8 mouse cellular contexts compared by ENCODE assay signal in the genomic region with DNA sequence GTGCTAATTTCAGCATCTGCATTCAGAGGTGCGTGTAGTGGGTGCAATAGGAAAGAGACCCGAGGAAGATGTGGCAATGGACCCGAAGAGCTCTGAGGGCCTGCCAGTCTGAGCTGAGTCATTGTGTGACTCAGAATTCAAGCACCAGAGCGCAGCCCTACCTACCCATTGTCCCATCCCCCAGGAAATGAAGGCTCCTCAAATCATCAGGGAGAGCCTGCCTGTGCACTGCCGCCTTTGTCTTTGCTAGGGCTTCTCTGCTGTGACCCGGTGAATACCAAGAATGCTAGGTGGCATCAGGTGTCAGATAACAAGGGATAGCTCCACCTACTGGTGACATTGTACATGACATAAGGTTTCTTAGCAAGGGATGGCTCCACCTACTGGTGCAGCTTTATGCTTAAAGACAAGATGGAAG. TPM values are rescaled to one million over a fixed set of nuclear protein-coding genes. Genes with fewer than 3 reads are reported as not detected.
DNase-seq lines count a peak whose midpoint lies in the region; ATAC-seq and TF ChIP-seq lines count a peak whose summit lies in the region.

No protein-coding gene starts in this region.

- TF ChIP-seq CTCF in embryonic fibroblast, embryonic 13.5 days (IDR thresholded peaks at IDR 0.05; ENCODE audit: borderline replicate concordance, insufficient read depth, low read length), result peak; percentile 31; the same call in 1 of the 2 replicates

- peak overlapping the region; percentile 97; the same call in 1 of the 2 replicates for H3K9ac ChIP-seq in heart, embryonic 15.5 days
- peak overlapping the region; percentile 90; the same call in 1 of the 2 replicates for H3K9ac ChIP-seq in liver, embryonic 13.5 days
- H3K9ac ChIP-seq in stomach, embryonic 16.5 days (ENCODE audit: low read length), result no peak overlapping the region

- peak overlapping the region; percentile 72 for H3K4me2 ChIP-seq in heart, embryonic 15.5 days
- peak overlapping the region; percentile 98 for H3K4me2 ChIP-seq in liver, embryonic 13.5 days
- peak overlapping the region; percentile 89 for H3K4me2 ChIP-seq in stomach, embryonic 16.5 days (ENCODE audit: low read depth, low read length)

- DNase-seq in brain, adult 2 months (ENCODE audit: low read depth, low spot score), result peak; percentile 97
- DNase-seq in kidney, postnatal 10 days, result peak; percentile 79
- DNase-seq in liver, embryonic 13.5 days, result peak; percentile 77
- peak; percentile 85 to 88 for DNase-seq in natural killer cell, adult 2 months (ENCODE audit: low spot score in 2 of 2)

- TF ChIP-seq POLR2A in embryonic fibroblast, embryonic 13.5 days (IDR thresholded peaks at IDR 0.05; ENCODE audit: low read depth, low read length), result peak; percentile 47; the same call in 1 of the 2 replicates

- no peaks in the 10 kb centered on the region for H3K27me3 ChIP-seq in heart, embryonic 15.5 days
- no peaks in the 10 kb centered on the region for H3K27me3 ChIP-seq in liver, embryonic 13.5 days
- H3K27me3 ChIP-seq in stomach, embryonic 16.5 days (ENCODE audit: control insufficient read depth, insufficient read depth, low read length), result no peaks in the 10 kb centered on the region

- H3K36me3 ChIP-seq in heart, embryonic 15.5 days, result peaks cover 48% of the 10 kb centered on the region
- H3K36me3 ChIP-seq in liver, embryonic 13.5 days, result peaks cover 58% of the 10 kb centered on the region
- H3K36me3 ChIP-seq in stomach, embryonic 16.5 days (ENCODE audit: control insufficient read depth, insufficient read depth, low read length), result peaks cover 36% of the 10 kb centered on the region

- H3K4me1 ChIP-seq in embryonic fibroblast, embryonic 13.5 days (ENCODE audit: control insufficient read depth, insufficient read depth, low read length), result peaks cover 16% of the 10 kb centered on the region
- peaks cover 55% of the 10 kb centered on the region for H3K4me1 ChIP-seq in heart, embryonic 15.5 days (replicated peaks)
- peaks cover 70% of the 10 kb centered on the region for H3K4me1 ChIP-seq in liver, embryonic 13.5 days (replicated peaks)
- H3K4me1 ChIP-seq in stomach, embryonic 16.5 days (ENCODE audit: control insufficient read depth, insufficient read depth, low read length), result peaks cover 46% of the 10 kb centered on the region

- peak overlapping the region; percentile 89 for H3K27ac ChIP-seq in embryonic fibroblast, embryonic 13.5 days (ENCODE audit: insufficient read depth, low read length)
- H3K27ac ChIP-seq in heart, embryonic 15.5 days, result peak overlapping the region; percentile 98
- peak overlapping the region; percentile 87; the same call in 1 of the 2 replicates for H3K27ac ChIP-seq in liver, embryonic 13.5 days
- H3K27ac ChIP-seq in stomach, embryonic 16.5 days (ENCODE audit: low read length), result peak overlapping the region; percentile 46

- H3K9me3 ChIP-seq in heart, embryonic 15.5 days (replicated peaks), result no peaks in the 10 kb centered on the region
- H3K9me3 ChIP-seq in liver, embryonic 13.5 days (replicated peaks), result no peaks in the 10 kb centered on the region
- H3K9me3 ChIP-seq in stomach, embryonic 16.5 days (replicated peaks; ENCODE audit: control insufficient read depth, low read length), result no peaks in the 10 kb centered on the region

- WGBS in heart, embryonic 15.5 days, result 5% methylated on average over 6 of the region's 6 CpGs
- WGBS in liver, embryonic 13.5 days (ENCODE audit: insufficient replicate concordance), result 5% methylated on average over 6 of the region's 6 CpGs
- WGBS in stomach, embryonic 16.5 days, result 17% methylated on average over 6 of the region's 6 CpGs

- ATAC-seq in CD4-positive, CD25-positive, alpha-beta regulatory T cell, adult 4 months, result peak; percentile 63
- ATAC-seq in heart, embryonic 15.5 days (replicated peaks; ENCODE audit: insufficient number of reproducible peaks, insufficient read depth, low FRiP score, low read depth), result no peak
- no peak for ATAC-seq in liver, embryonic 13.5 days (ENCODE audit: low read depth)
- ATAC-seq in stomach, embryonic 16.5 days (ENCODE audit: insufficient read depth, low FRiP score), result no peak

- H3K4me3 ChIP-seq in embryonic fibroblast, embryonic 13.5 days (ENCODE audit: insufficient read depth, low read length), result peak overlapping the region; percentile 85
- H3K4me3 ChIP-seq in heart, embryonic 15.5 days, result peak overlapping the region; percentile 86
- H3K4me3 ChIP-seq in liver, embryonic 13.5 days (replicated peaks), result peak overlapping the region; percentile 90
- peak overlapping the region; percentile 15; the same call in 1 of the 2 replicates for H3K4me3 ChIP-seq in stomach, embryonic 16.5 days (replicated peaks; ENCODE audit: low read length)

RNA-seq across cellular contexts. Expression of gene Eno1, which starts 3.4 kb away (rescaled TPM):
- 1,000 to 10,000 TPM in 1 of 2 experiments, 100 to 1,000 TPM in 1; 733 to 1,178 TPM for polyA plus RNA-seq in CD4-positive, CD25-positive, alpha-beta regulatory T cell, adult 4 months (2017; shearing (Covaris generic))
- polyA plus RNA-seq in embryonic fibroblast, embryonic 13.5 days (2011; ENCODE audit: insufficient read length, low read depth, missing spikeins), result 672 and 858 TPM in 2 replicates
- polyA plus RNA-seq in heart, embryonic 15.5 days (2015; fragmentation: Nextera tagmentation; extraction: Ambion mirVana), result 1,686 and 1,690 TPM in 2 replicates
- 783 and 784 TPM in 2 replicates for polyA plus RNA-seq in liver, embryonic 13.5 days (2015; fragmentation: Nextera tagmentation; extraction: Ambion mirVana)
- polyA plus RNA-seq in stomach, embryonic 16.5 days (2015; fragmentation: Nextera tagmentation; extraction: Ambion mirVana), result 1,435 and 1,468 TPM in 2 replicates

RNA-seq across cellular contexts. Expression of gene Car6, which starts 38.8 kb away (rescaled TPM):
- not detected for polyA plus RNA-seq in CD4-positive, CD25-positive, alpha-beta regulatory T cell, adult 4 months (2017; shearing (Covaris generic))
- 2.7 and 7.0 TPM in 2 replicates for polyA plus RNA-seq in embryonic fibroblast, embryonic 13.5 days (2011; ENCODE audit: insufficient read length, low read depth, missing spikeins)
- not detected in 2 replicates for polyA plus RNA-seq in heart, embryonic 15.5 days (2015; fragmentation: Nextera tagmentation; extraction: Ambion mirVana)
- not detected in 2 replicates for polyA plus RNA-seq in liver, embryonic 13.5 days (2015; fragmentation: Nextera tagmentation; extraction: Ambion mirVana)
- polyA plus RNA-seq in stomach, embryonic 16.5 days (2015; fragmentation: Nextera tagmentation; extraction: Ambion mirVana), result not detected in 2 replicates

RNA-seq across cellular contexts. Expression of gene Rere, which starts 41.5 kb away (rescaled TPM):
- polyA plus RNA-seq in CD4-positive, CD25-positive, alpha-beta regulatory T cell, adult 4 months (2017; shearing (Covaris generic)), result 10 to 100 TPM; 24.7 to 28.4 TPM
- 47.2 and 59.0 TPM in 2 replicates for polyA plus RNA-seq in embryonic fibroblast, embryonic 13.5 days (2011; ENCODE audit: insufficient read length, low read depth, missing spikeins)
- 17.6 and 26.1 TPM in 2 replicates for polyA plus RNA-seq in heart, embryonic 15.5 days (2015; fragmentation: Nextera tagmentation; extraction: Ambion mirVana)
- 5.9 and 7.5 TPM in 2 replicates for polyA plus RNA-seq in liver, embryonic 13.5 days (2015; fragmentation: Nextera tagmentation; extraction: Ambion mirVana)
- 19.4 and 23.1 TPM in 2 replicates for polyA plus RNA-seq in stomach, embryonic 16.5 days (2015; fragmentation: Nextera tagmentation; extraction: Ambion mirVana)

Comparison
In these comparisons a context has a peak if more than half of its experiments do, and no peak if none do; other contexts are left out.
1. H3K27ac ChIP-seq: peak in every context shown above with its lines; median percentile 98 in heart, embryonic 15.5 days; 89 in embryonic fibroblast, embryonic 13.5 days; 87 in liver, embryonic 13.5 days; 46 in stomach, embryonic 16.5 days.
2. H3K4me3 ChIP-seq: peak in every context shown above with its lines; median percentile 90 in liver, embryonic 13.5 days; 86 in heart, embryonic 15.5 days; 85 in embryonic fibroblast, embryonic 13.5 days; 15 in stomach, embryonic 16.5 days.